Mouse (Mus musculus) c-Kit-positive CD71-negative TER-119-negative erythroid progenitor cells, embryonic 14.5 days (primary cell): ENCODE measurements at regions not wholly inside any gene's neighbourhood (a gene's known extent, or its start where the extent isn't known, plus 50 kb on each side); places are given as distances from the start of the nearest gene placed in this dataset.
"Not testable (repeated sequence)": the region's sequence is repeated elsewhere in the genome, so short reads cannot be mapped to it uniquely, and the experiment has no call there.

Source experiments
- DNase-seq: peaks from one replicate; pipeline ENCODE4 v3.0.0-alpha.2; 2013; ENCODE audit warnings: low read depth

DNA sequence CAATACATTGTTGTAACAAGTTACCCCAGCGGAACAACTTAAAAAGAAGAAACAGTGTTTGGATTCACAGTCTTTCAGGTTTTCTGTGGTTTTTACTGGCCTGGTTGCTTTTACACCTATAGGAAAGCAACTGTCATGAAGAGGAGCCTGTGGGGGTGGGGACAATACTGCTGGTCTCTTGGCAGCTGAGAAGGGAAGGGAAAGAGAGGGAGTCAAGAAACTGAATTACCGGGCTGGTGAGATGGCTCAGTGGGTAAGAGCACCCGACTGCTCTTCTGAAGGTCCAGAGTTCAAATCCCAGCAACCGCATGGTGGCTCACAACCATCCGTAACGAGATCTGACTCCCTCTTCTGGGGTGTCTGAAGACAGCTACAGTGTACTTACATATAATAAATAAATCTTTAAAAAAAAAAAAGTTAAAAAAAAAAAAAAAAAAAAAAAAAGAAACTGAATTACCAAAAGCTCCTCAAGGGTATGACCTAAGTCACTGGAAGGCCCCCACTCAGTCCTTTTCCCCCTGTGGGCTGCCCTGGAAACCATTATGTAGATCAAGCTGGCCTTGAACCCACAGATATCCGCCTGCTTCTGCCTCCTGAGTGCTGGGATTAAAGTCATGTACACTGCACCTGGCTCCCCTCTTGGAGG is 114.3 kb upstream of the Nebl start:
- DNase-seq, result not testable (repeated sequence)

DNA sequence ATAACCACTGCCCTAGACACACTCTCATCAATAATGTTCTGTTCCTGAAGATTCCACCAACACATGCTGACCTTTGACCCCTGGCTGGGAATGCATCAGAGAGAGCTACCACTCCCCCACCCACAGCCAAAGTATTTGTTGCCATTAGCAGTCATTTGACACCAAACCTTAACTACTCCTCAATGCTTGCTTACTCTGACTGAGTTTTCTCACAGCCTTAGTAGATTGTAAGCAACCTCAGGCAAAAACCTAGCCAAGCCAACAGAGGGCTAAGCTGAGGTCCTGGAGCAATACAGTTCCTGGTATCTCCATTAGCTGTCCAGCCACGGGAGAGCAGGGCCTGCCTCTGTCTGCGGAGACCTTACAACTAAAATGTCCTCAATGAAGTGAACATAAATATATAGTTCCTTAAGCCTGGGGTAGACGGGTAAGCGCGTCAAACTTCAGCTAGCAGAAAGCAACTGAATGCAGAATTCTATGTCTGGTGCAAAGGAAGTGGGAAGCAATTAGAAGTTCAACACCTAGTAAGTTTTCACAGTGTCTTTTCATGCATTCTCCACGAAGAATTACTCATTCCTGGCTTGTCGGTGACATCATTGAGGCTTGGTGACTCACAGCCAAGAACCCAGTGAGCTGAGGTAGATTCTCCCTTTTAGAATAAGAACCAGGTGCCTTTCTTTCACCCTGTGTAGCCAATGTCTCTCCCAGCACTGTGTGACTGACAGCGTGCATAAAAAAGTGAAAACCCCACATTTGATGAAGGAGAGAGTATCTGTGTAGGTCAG is 113.6 kb upstream of the Nebl start:
- no peak for DNase-seq

- DNase-seq, result no peak
These were observed 110.7 kb upstream of the Nebl start for GRCm38 (mm10) chr2:17841963-17842362.

DNA sequence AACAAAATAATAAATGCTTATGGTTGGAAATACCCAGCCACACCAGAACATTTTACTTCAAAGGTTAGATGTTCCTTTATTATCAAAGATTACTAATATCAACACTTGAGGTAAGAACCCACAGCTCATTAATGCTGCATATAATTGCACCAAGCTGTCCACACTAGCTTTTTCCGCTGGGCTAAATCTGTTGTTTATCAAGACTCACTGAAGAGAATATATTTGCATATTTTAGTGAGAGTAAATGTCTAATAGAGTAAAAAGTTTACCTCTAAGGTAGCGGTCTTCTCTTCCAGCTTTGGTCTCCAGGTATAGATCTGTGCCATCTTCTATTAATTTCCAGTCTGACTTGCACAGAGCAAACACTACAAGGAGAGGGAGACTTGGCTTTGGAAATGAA is 110.3 kb upstream of the Nebl start:
- DNase-seq, result no peak

GRCm38 (mm10) chr2:17840941-17841498 is 109.8 kb upstream of the Nebl start:
- DNase-seq, result no peak

GRCm38 (mm10) chr2:17839649-17840048 is 108.4 kb upstream of the Nebl start:
- no peak for DNase-seq

- DNase-seq, result no peak
These were observed 107.8 kb upstream of the Nebl start for GRCm38 (mm10) chr2:17838859-17839581.

DNA sequence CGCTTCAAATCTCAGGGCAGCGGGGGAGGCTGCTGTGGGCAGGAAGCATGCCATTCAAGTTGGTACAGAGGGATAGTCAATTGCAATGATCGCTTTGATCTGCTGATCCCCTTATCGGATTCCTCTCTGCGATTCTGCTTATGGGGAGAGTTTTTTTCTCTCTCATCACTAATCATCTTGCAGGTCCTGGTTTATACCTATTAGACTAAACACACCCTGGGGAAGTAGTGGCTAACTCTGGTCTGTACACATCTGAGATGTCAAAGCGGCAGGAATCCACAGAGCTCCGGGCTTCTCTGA is 107.1 kb upstream of the Nebl start:
- no peak for DNase-seq

DNA sequence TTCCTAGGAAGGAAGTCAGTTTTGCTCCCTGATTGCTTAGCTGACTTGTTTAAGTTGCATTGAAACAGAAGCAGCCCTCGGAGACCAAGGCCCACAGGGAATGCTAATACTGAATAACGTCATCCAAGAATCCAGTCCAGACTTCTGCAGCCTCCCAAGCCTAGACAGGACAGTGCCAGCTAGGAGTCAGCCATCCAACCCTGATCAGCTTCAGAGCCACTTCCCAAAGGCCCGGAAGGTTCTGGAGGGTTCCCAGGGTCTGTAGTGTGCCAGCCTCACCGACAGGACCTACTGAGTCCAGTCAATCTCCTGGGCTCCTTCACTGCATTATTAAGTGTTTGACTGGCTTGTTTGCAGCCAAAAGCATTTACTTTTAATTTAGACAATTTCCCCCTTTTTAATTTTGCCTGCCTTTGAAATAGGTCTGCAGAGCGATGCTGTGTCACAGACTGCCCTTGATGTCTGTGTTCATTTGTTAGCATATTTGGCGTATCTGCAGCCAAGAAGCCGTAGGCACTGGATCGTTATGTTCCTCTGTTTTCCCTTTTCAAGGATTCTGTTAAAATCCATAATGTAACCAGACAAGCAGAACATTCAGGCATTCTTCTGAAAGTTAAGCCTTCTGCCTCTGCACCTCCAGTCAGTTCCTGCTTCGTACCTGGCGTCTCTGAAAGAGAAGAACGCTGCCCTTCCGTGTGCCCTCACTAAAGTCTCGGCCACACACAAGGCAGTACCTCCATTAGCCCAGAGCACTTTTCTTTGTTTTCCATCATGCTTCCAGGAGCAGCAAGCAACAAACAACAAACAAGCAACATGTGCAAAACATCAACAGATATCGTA is 106.5 kb upstream of the Nebl start:
- DNase-seq, result no peak

GRCm38 (mm10) chr2:17832726-17833125 is 101.5 kb upstream of the Nebl start:
- no peak for DNase-seq

DNA sequence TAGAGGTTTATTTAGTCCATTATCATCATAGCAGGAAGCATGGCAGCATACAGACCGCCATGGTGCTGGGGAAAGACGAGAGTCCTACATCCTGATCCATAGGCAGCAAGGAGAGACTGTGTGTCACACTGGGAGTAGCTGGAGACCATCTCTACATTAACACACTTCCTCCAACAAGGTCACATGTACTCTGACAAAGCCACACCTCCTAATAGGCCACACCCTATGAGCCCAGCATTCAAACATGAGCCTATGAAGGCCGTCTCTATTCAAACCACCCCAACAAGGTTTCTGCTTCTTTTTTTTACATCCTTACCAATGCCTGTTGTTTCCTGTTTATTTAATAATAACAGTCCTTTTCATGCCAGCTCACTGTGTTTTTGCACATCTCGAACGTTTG is 99.0 kb upstream of the Nebl start:
- DNase-seq, result no peak

DNA sequence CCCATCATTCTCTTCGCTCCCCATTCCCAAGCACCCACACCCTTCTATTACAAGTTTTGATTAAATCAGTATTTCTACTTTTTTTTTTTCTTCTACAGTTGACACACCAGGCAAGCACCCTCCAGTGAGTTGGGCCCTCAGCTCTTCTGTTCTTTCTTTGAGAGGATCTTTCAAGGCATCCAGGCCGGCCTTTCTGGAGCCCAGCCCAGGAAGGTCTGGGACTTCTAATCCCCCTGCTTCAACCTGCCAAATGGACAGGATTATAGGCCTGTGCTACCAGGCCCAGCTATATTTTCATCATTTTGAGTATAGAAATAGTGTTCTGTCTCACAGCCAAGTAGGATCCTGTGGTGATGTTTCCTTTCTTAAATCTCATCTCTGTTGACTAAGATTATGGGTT is 94.0 kb upstream of the Nebl start:
- DNase-seq, result no peak

- DNase-seq, result no peak
These were observed 92.9 kb upstream of the Nebl start for GRCm38 (mm10) chr2:17824176-17824575.

DNA sequence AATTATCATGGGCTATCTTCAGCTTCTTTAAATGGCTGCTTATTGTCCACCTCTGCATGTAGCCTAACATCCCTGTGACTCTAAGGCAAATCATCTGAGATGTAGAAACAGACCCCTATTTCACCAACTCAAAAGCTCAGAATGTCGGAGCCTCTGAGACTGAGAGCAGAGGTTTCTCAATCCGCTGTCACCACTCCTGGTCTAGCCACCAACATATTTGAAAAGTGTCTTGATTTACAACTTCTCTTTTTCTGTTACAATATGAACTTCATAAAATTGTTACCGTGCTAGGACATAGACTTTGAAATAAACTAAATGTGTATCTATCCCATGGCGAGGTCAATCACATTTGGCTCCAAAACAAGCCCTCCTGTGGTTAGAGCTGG is 91.3 kb upstream of the Nebl start:
- no peak for DNase-seq

DNA sequence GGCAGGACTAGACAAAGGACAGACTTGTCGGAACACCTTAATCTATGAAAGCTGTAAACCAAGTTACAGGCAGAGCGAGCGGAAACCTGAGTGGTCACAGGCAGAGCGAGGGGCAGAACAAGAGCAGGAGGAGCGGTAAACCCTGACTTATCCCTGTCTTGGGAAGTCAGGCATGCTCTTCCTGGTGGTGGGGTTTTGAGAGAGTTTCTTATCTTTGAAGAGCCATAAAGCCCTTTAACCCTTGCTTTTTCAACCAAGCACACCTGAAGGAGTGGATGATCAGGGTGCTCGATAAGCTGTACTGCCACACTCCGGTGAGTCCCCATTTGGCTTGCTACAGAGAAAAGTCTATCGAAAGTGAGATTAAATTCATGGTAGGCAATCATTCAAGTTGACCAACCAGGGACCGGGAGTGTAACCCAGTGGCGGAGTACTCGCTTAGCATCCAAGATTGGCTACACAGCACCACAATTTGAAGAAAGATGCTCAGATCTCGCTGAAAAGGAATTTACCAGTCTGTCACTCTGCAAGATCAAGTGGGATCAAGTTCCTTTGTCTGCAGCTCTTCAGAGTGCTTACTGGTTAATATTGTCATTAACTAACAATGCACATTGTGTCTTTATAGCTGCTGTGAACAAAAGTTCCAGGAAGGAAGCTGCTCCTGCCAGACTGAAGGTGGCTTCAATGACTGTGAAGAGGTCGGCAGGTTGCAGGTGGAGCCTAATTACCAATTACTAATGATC is 90.8 kb upstream of the Nebl start:
- no peak for DNase-seq

DNA sequence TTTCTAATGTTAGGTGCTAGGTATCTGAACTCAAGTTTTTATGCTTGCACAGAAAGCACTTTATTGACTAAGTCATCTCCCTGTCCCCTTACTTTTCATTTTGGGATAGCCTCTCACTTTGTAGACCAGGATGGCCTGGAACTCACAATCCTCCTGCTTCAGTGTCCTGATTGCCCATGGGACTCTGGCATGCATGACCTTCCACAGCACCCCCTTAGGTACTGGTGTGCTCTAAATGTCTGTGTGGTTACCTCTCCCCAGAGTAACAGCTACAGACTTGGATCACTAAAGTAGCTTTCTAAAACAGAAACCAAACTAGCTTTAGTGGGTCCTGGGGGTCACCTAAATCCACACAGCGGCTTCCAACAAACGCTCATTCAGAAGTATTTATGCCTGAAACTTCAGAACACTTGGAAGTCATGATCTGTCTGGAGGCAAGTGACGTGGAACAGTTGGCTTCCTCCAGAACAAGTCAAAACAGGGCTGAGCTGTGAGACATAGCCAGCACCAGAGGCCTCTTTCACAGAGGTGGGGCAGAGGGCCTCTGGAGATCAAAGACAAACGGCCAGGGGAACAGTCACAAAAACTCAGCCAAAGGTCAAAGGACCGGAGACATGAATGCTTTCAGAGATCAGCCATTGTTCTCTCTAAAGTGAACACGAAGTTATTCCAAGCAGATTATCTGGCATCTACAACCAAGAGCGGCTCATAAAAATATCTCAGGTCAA is 80.8 kb upstream of the Nebl start:
- DNase-seq, result no peak
